Mouse (Mus musculus) MEL (cell line): ENCODE measurements around the gene Triobp. TPM values are rescaled to one million over a fixed set of nuclear protein-coding genes. Genes with fewer than 3 reads are reported as not detected.

ENCODE experiments used
- DNase-seq: peaks from one replicate; pipeline ENCODE4 v3.0.0; 2011; ENCODE audit warnings: low read depth, low spot score
- H3K27ac ChIP-seq: 2 replicates; pipeline ENCODE4 v1.5.1; 2012; ENCODE audit warnings: low read depth, mild to moderate bottlenecking, control low read depth, low read length, moderate library complexity; ENCODE audit not compliant: control insufficient read depth
- H3K27me3 ChIP-seq, 2 experiments: fragments of 150-350 bp in 1 of 2; sonication (generic) in 1 of 2; 2 replicates each; pipeline ENCODE4 v1.6.1; 2012; ENCODE audit warnings: low read length in 2 of 2, mild to moderate bottlenecking in 2 of 2, improper control_type of control experiment in 1 of 2, moderate library complexity in 1 of 2; ENCODE audit not compliant: insufficient read depth in 2 of 2, control insufficient read depth in 1 of 2
- H3K36me3 ChIP-seq, 2 experiments: 2 replicates each; pipeline ENCODE4 v1.6.1; 2012 to 2014; ENCODE audit warnings: low read length in 2 of 2, improper control_type of control experiment in 1 of 2, inconsistent platforms in 1 of 2, mild to moderate bottlenecking in 1 of 2; ENCODE audit not compliant: insufficient read depth in 2 of 2, control insufficient read depth in 1 of 2
- H3K4me1 ChIP-seq, 2 experiments: fragments of 150-350 bp in 1 of 2; sonication (generic) in 1 of 2; 2 replicates each; pipeline ENCODE4 v1.6.1; 2012; ENCODE audit warnings: low read length in 2 of 2, improper control_type of control experiment in 1 of 2, mild to moderate bottlenecking in 1 of 2; ENCODE audit not compliant: insufficient read depth in 2 of 2, control insufficient read depth in 1 of 2
- H3K4me3 ChIP-seq, 2 experiments: fragments of 150-350 bp in 1 of 2; sonication (generic) in 1 of 2; 2 replicates each; pipeline ENCODE4 v1.5.1; 2012; ENCODE audit warnings: low read depth in 2 of 2, low read length in 2 of 2, mild to moderate bottlenecking in 2 of 2, moderate library complexity in 2 of 2, control low read depth in 1 of 2, improper control_type of control experiment in 1 of 2; ENCODE audit not compliant: control insufficient read depth in 1 of 2, insufficient read depth in 1 of 2
- H3K79me2 ChIP-seq: 2 replicates; pipeline ENCODE4 v1.6.1; 2012; ENCODE audit warnings: mild to moderate bottlenecking, low read length, moderate library complexity; ENCODE audit not compliant: control insufficient read depth, poor library complexity, insufficient read depth
- H3K9ac ChIP-seq: 2 replicates; pipeline ENCODE4 v1.6.1; 2012; ENCODE audit warnings: low read depth, mild to moderate bottlenecking, control low read depth, low read length, moderate library complexity; ENCODE audit not compliant: control insufficient read depth, poor library complexity, severe bottlenecking
- H3K9me3 ChIP-seq: fragments of 150-350 bp; sonication (generic); replicated peaks from 2 replicates; pipeline ENCODE4 v1.6.1; 2012; ENCODE audit warnings: mild to moderate bottlenecking, low read length, improper control_type of control experiment, moderate library complexity; ENCODE audit not compliant: insufficient read depth
- BHLHE40 ChIP-seq: IDR thresholded peaks from 2 replicates; pipeline ENCODE4 v1.6.1; 2012; ENCODE audit warnings: low read depth, mild to moderate bottlenecking, inconsistent platforms, low read length, improper control_type of control experiment, borderline replicate concordance
- CHD1 ChIP-seq: IDR thresholded peaks from 2 replicates; pipeline ENCODE4 v1.6.1; 2012; ENCODE audit warnings: low read depth, mild to moderate bottlenecking, inconsistent platforms, low read length, improper control_type of control experiment
- CHD2 ChIP-seq: IDR thresholded peaks from 2 replicates; pipeline ENCODE4 v1.6.1; 2011; ENCODE audit warnings: low read length, improper control_type of control experiment
- CTCF ChIP-seq, 3 experiments: IDR thresholded peaks in 2 of 3; conservative IDR thresholded peaks in 1 of 3; 2 replicates each; pipeline ENCODE4 v1.5.1; 2011 to 2012; ENCODE audit warnings: low read length in 3 of 3, low read depth in 2 of 3, mild to moderate bottlenecking in 2 of 3, improper control_type of control experiment in 1 of 3, inconsistent platforms in 1 of 3, mixed read lengths in 1 of 3, moderate library complexity in 1 of 3; ENCODE audit not compliant: control insufficient read depth in 1 of 3, insufficient read depth in 1 of 3, poor library complexity in 1 of 3, severe bottlenecking in 1 of 3
- E2F4 ChIP-seq: IDR thresholded peaks from 2 replicates; pipeline ENCODE4 v1.6.1; 2011; ENCODE audit warnings: low read depth, low read length, improper control_type of control experiment, borderline replicate concordance
- ELF1 ChIP-seq: IDR thresholded peaks from 2 replicates; pipeline ENCODE4 v1.6.1; 2014; ENCODE audit warnings: low read depth, mild to moderate bottlenecking, inconsistent platforms, low read length, improper control_type of control experiment, moderate library complexity
- EP300 ChIP-seq, 2 experiments: IDR thresholded peaks; 2 replicates each; pipeline ENCODE4 v1.6.1; 2011; ENCODE audit warnings: improper control_type of control experiment in 2 of 2, low read length in 2 of 2, low read depth in 1 of 2, mild to moderate bottlenecking in 1 of 2
- ETS1 ChIP-seq: IDR thresholded peaks from 2 replicates; pipeline ENCODE4 v1.6.1; 2012; ENCODE audit warnings: low read depth, mild to moderate bottlenecking, inconsistent platforms, low read length, improper control_type of control experiment, moderate library complexity
- GATA1 ChIP-seq: IDR thresholded peaks from 2 replicates; pipeline ENCODE4 v1.6.1; 2011; ENCODE audit warnings: low read depth, low read length, improper control_type of control experiment
- HCFC1 ChIP-seq: IDR thresholded peaks from 2 replicates; pipeline ENCODE4 v1.6.1; 2012; ENCODE audit warnings: low read depth, mild to moderate bottlenecking, inconsistent platforms, low read length, improper control_type of control experiment, moderate library complexity
- JUND ChIP-seq: IDR thresholded peaks from 2 replicates; pipeline ENCODE4 v1.6.1; 2011; ENCODE audit warnings: low read depth, mild to moderate bottlenecking, improper control_type of control experiment, low read length
- KAT2A ChIP-seq: conservative IDR thresholded peaks from 2 replicates; pipeline ENCODE4 v1.6.1; 2012; ENCODE audit warnings: low read depth, low read length, improper control_type of control experiment, inconsistent platforms
- MAZ ChIP-seq: IDR thresholded peaks from 2 replicates; pipeline ENCODE4 v1.6.1; 2012; ENCODE audit warnings: low read depth, mild to moderate bottlenecking, inconsistent platforms, low read length, improper control_type of control experiment
- MEF2A ChIP-seq: IDR thresholded peaks from 2 replicates; pipeline ENCODE4 v1.6.1; 2014; ENCODE audit warnings: low read depth, mild to moderate bottlenecking, inconsistent platforms, low read length, improper control_type of control experiment; ENCODE audit not compliant: poor library complexity, insufficient replicate concordance, severe bottlenecking; ENCODE audit errors: extremely low read depth
- MXI1 ChIP-seq: IDR thresholded peaks from 2 replicates; pipeline ENCODE4 v1.6.1; 2011; ENCODE audit warnings: mild to moderate bottlenecking, low read depth, low read length, improper control_type of control experiment
- MYB ChIP-seq: IDR thresholded peaks from 2 replicates; pipeline ENCODE4 v1.6.1; 2011; ENCODE audit warnings: mild to moderate bottlenecking, low read depth, low read length, improper control_type of control experiment
- MYC ChIP-seq: IDR thresholded peaks from 2 replicates; pipeline ENCODE4 v1.6.1; 2011; ENCODE audit warnings: low read depth, mild to moderate bottlenecking, low read length, improper control_type of control experiment, moderate library complexity
- NELFE ChIP-seq: IDR thresholded peaks from 2 replicates; pipeline ENCODE4 v1.6.1; 2011; ENCODE audit warnings: low read depth, low read length, improper control_type of control experiment
- NRF1 ChIP-seq: IDR thresholded peaks from 2 replicates; pipeline ENCODE4 v1.6.1; 2014; ENCODE audit warnings: low read depth, mild to moderate bottlenecking, inconsistent platforms, low read length, improper control_type of control experiment, moderate library complexity; ENCODE audit not compliant: poor library complexity, insufficient read depth, severe bottlenecking
- POLR2A ChIP-seq, 2 experiments: IDR thresholded peaks; 2 replicates each; pipeline ENCODE4 v1.6.1; 2011 to 2012; ENCODE audit warnings: low read length in 2 of 2, mild to moderate bottlenecking in 2 of 2, control low read depth in 1 of 2, improper control_type of control experiment in 1 of 2, low read depth in 1 of 2, moderate library complexity in 1 of 2; ENCODE audit not compliant: control insufficient read depth in 1 of 2, insufficient read depth in 1 of 2, poor library complexity in 1 of 2
- POLR2AphosphoS2 ChIP-seq: IDR thresholded peaks from 2 replicates; pipeline ENCODE4 v1.6.1; 2011; ENCODE audit warnings: low read length, improper control_type of control experiment
- POLR2AphosphoS5 ChIP-seq: IDR thresholded peaks from 2 replicates; pipeline ENCODE4 v1.6.1; 2012; ENCODE audit warnings: low read depth, borderline replicate concordance, mild to moderate bottlenecking, inconsistent platforms, low read length, moderate library complexity, mixed read lengths
- RAD21 ChIP-seq: IDR thresholded peaks from 2 replicates; pipeline ENCODE4 v1.6.1; 2011; ENCODE audit warnings: mild to moderate bottlenecking, low read depth, low read length, improper control_type of control experiment
- RCOR1 ChIP-seq: IDR thresholded peaks from 2 replicates; pipeline ENCODE4 v1.6.1; 2012; ENCODE audit warnings: low read depth, mild to moderate bottlenecking, inconsistent platforms, low read length, improper control_type of control experiment
- SIN3A ChIP-seq: IDR thresholded peaks from 2 replicates; pipeline ENCODE4 v1.6.1; 2012; ENCODE audit warnings: low read length, improper control_type of control experiment, inconsistent platforms
- SMC3 ChIP-seq: IDR thresholded peaks from 2 replicates; pipeline ENCODE4 v1.6.1; 2011; ENCODE audit warnings: low read depth, low read length, improper control_type of control experiment
- TAL1 ChIP-seq: IDR thresholded peaks from 2 replicates; pipeline ENCODE4 v1.6.1; 2012; ENCODE audit warnings: mild to moderate bottlenecking, inconsistent platforms, low read length, moderate library complexity, mixed read lengths
- TBP ChIP-seq: IDR thresholded peaks from 2 replicates; pipeline ENCODE4 v1.8.0; 2011; ENCODE audit warnings: low read depth, low read length, improper control_type of control experiment
- TCF12 ChIP-seq: IDR thresholded peaks from 2 replicates; pipeline ENCODE4 v1.6.1; 2014; ENCODE audit warnings: low read depth, mild to moderate bottlenecking, inconsistent platforms, low read length, improper control_type of control experiment, moderate library complexity
- UBTF ChIP-seq: IDR thresholded peaks from 2 replicates; pipeline ENCODE4 v1.6.1; 2012; ENCODE audit warnings: low read depth, mild to moderate bottlenecking, inconsistent platforms, low read length, improper control_type of control experiment, moderate library complexity, borderline replicate concordance; ENCODE audit not compliant: insufficient read depth
- USF1 ChIP-seq: IDR thresholded peaks from 2 replicates; pipeline ENCODE4 v1.6.1; 2014; ENCODE audit warnings: low read depth, mild to moderate bottlenecking, inconsistent platforms, low read length, improper control_type of control experiment, moderate library complexity
- USF2 ChIP-seq, 2 experiments: IDR thresholded peaks; 2 replicates each; pipeline ENCODE4 v1.6.1; 2011 to 2012; ENCODE audit warnings: improper control_type of control experiment in 2 of 2, low read length in 2 of 2, borderline replicate concordance in 1 of 2, inconsistent platforms in 1 of 2, low read depth in 1 of 2, mild to moderate bottlenecking in 1 of 2; ENCODE audit not compliant: insufficient read depth in 1 of 2
- ZKSCAN1 ChIP-seq: IDR thresholded peaks from 2 replicates; pipeline ENCODE4 v1.6.1; 2012; ENCODE audit warnings: low read depth, mild to moderate bottlenecking, inconsistent platforms, low read length, improper control_type of control experiment, moderate library complexity
- ZNF384 ChIP-seq: IDR thresholded peaks from 2 replicates; pipeline ENCODE4 v1.6.1; 2012; ENCODE audit warnings: low read depth, mild to moderate bottlenecking, inconsistent platforms, low read length, improper control_type of control experiment
- polyA plus RNA-seq, 2 experiments: library from polyadenylated mRNA; stranded (reverse) in 1 of 2; unstranded in 1 of 2; fragments of >175 nt in 1 of 2; fragments of >200 nt in 1 of 2; gene quantifications; 2 replicates each; pipeline versions ENCODE4 v1.2.1 to v1.2.4; 2012; ENCODE audit warnings: low replicate concordance in 2 of 2, low read depth in 1 of 2; ENCODE audit not compliant: insufficient read length in 2 of 2, insufficient read depth in 1 of 2, missing spikeins in 1 of 2
- total RNA-seq: library from RNA; depleted of rRNA; stranded (reverse); fragments of 300-350 nt; gene quantifications from 2 replicates; pipeline ENCODE4 v1.2.3, GENCODE M21; 2012

The Triobp gene
- total and polyA plus RNA-seq, 3 experiments, result 18.4 to 31.3 TPM; not detected in 1

GRCm38 (mm10) chr15:78984286-78984778 lies 36.8 kb downstream of the Triobp start:
- Histone ChIP-seq H3K4me1 (peaks cover 2 to 14% of the 10 kb centered on the region in 2 experiments), H3K9me3 (no peaks in the 10 kb centered on the region)

GRCm38 (mm10) chr15:78986536-78987220 lies 39.2 kb downstream of the Triobp start:
- Histone ChIP-seq H3K4me3 (no peak overlapping the region), H3K9ac (no peak overlapping the region), H3K27me3 (no peaks in the 10 kb centered on the region), H3K27ac (no peak overlapping the region), H3K9me3 (no peaks in the 10 kb centered on the region), H3K4me1 (peaks cover 2 to 14% of the 10 kb centered on the region in 2 experiments), H3K79me2 (peaks cover 4% of the 10 kb centered on the region; the same call in 1 of the 2 replicates), H3K36me3 (peaks cover 0 to 5% of the 10 kb centered on the region in 2 experiments; a peak in 2 of 4 replicates)
- TF ChIP-seq EP300 (IDR thresholded peaks at IDR 0.05; ENCODE audit: low read depth in 1 of 2, low read length in 2 of 2) (no peak), USF2 (IDR thresholded peaks at IDR 0.05; ENCODE audit: borderline replicate concordance in 1 of 2, insufficient read depth in 1 of 2, low read depth in 1 of 2, low read length in 2 of 2) (no peak), POLR2A (IDR thresholded peaks at IDR 0.05; ENCODE audit: control insufficient read depth in 1 of 2, insufficient read depth in 1 of 2, low read depth in 1 of 2, low read length in 2 of 2, poor library complexity in 1 of 2) (no peak), MAZ (no peak), TAL1 (no peak), GATA1 (no peak)
- no peak for DNase-seq

More at GRCm38 (mm10) chr15:78984286-78984778, 36.8 kb downstream of the Triobp start:
- no peaks in the 10 kb centered on the region for H3K27me3 ChIP-seq
- H3K9ac ChIP-seq, result peak overlapping the region; percentile 20; the same call in 1 of the 2 replicates
- H3K36me3 ChIP-seq, result peaks cover 0 to 5% of the 10 kb centered on the region in 2 experiments; a peak in 2 of 4 replicates
- H3K4me3 ChIP-seq, result no peak overlapping the region
- H3K79me2 ChIP-seq, result peaks cover 4% of the 10 kb centered on the region; the same call in 1 of the 2 replicates
- TF ChIP-seq EP300 (IDR thresholded peaks at IDR 0.05; ENCODE audit: low read depth in 1 of 2, low read length in 2 of 2) (no peak), E2F4 (no peak), BHLHE40 (no peak), MYB (no peak), UBTF (no peak), TBP (0 out of 2 replicates have a peak, but pooled peaks have one; percentile 26), NRF1 (no peak), RCOR1 (no peak), GATA1 (peak; percentile 49; the same call in 1 of the 2 replicates), ETS1 (no peak), MEF2A (no peak), MAZ (no peak), SMC3 (no peak), NELFE (no peak), ZNF384 (no peak), TCF12 (no peak), ZKSCAN1 (no peak), USF1 (no peak), MXI1 (no peak), CTCF (IDR thresholded peaks at IDR 0.05 in 2 of 3, conservative IDR thresholded peaks at IDR 0.05 in 1 of 3; ENCODE audit: control insufficient read depth in 1 of 3, insufficient read depth in 1 of 3, low read depth in 2 of 3, low read length in 3 of 3, poor library complexity in 1 of 3, severe bottlenecking in 1 of 3) (no peak), ELF1 (no peak), CHD1 (no peak), RAD21 (no peak), SIN3A (no peak), HCFC1 (0 out of 2 replicates have a peak, but pooled peaks have one; percentile 14), MYC (0 out of 2 replicates have a peak, but pooled peaks have one; percentile 10), KAT2A (no peak), JUND (no peak), CHD2 (no peak), USF2 (IDR thresholded peaks at IDR 0.05; ENCODE audit: borderline replicate concordance in 1 of 2, insufficient read depth in 1 of 2, low read depth in 1 of 2, low read length in 2 of 2) (no peak), POLR2AphosphoS2 (no peak), POLR2AphosphoS5 (no peak)
- peak; percentile 58 for DNase-seq
- peak overlapping the region; percentile 71; the same call in 1 of the 2 replicates for H3K27ac ChIP-seq
